Mouse (Mus musculus) cerebellum, adult 2 months (tissue): ENCODE data around the gene Kmt5a. TPM values are rescaled to one million over a fixed set of nuclear protein-coding genes. Genes with fewer than 3 reads are reported as not detected.

ENCODE experiments used
- DNase-seq, 2 experiments: peaks; one replicate each; pipeline ENCODE4 v3.0.0; 2021
- H3K27ac ChIP-seq: fragments of 200-500 bp; 2 replicates; pipeline ENCODE4 v1.5.1; 2012; ENCODE audit warnings: low read length, control low read depth, inconsistent platforms; ENCODE audit not compliant: insufficient read depth
- H3K27me3 ChIP-seq: fragments of 200-500 bp; 2 replicates; pipeline ENCODE4 v1.6.1; 2012; ENCODE audit warnings: inconsistent platforms, mild to moderate bottlenecking, low read length, moderate library complexity; ENCODE audit not compliant: control insufficient read depth, insufficient read depth
- H3K4me1 ChIP-seq: fragments of 200-500 bp; 2 replicates; pipeline ENCODE4 v1.6.1; 2011; ENCODE audit warnings: low read length; ENCODE audit not compliant: control insufficient read depth, insufficient read depth
- H3K4me3 ChIP-seq: fragments of 200-500 bp; replicated peaks from 2 replicates; pipeline ENCODE3; 2011; ENCODE audit warnings: mild to moderate bottlenecking, low read depth, low read length, control low read depth; ENCODE audit not compliant: insufficient read depth
- CTCF ChIP-seq: fragments of 200-500 bp; IDR thresholded peaks from 2 replicates; pipeline ENCODE4 v1.5.1; 2011; ENCODE audit warnings: low read depth, mild to moderate bottlenecking, control low read depth, low read length, moderate library complexity, borderline replicate concordance; ENCODE audit not compliant: insufficient read depth
- POLR2A ChIP-seq: fragments of 200-500 bp; IDR thresholded peaks from 2 replicates; pipeline ENCODE4 v1.6.1; 2011; ENCODE audit warnings: low read length, control low read depth, borderline replicate concordance; ENCODE audit not compliant: insufficient read depth
- WGBS: fragments of 180-500 bp; shearing (Covaris S2); methylation state at CpG from one replicate; pipeline ENCODE4 v1.1.7; 2018; 5-methylcytosine and 5-hydroxymethylcytosine counted together
- polyA plus RNA-seq: library from polyadenylated mRNA; depleted of rRNA; stranded (reverse); fragments of >200 nt; gene quantifications from 2 replicates; pipeline ENCODE4 v1.2.3, GENCODE M21; 2012; rRNA removed

Kmt5a gene
- polyA plus RNA-seq, 1 experiment: 61.6 TPM

GRCm38 (mm10) chr5:124501541-124501940 lies 61.8 kb downstream of the Kmt5a start:
- DNase-seq: no peak
- no peak overlapping the region for H3K4me3 ChIP-seq
- WGBS: 82% methylated on average over 10 of the region's 10 CpGs
- H3K27ac ChIP-seq: no peak overlapping the region
- H3K4me1 ChIP-seq: no peaks in the 10 kb centered on the region
- H3K27me3 ChIP-seq: no peaks in the 10 kb centered on the region
- TF ChIP-seq CTCF (no peak), POLR2A (no peak)

- TF ChIP-seq CTCF (no peak), POLR2A (no peak)
- Histone ChIP-seq H3K4me1 (no peaks in the 10 kb centered on the region), H3K27me3 (no peaks in the 10 kb centered on the region), H3K4me3 (no peak overlapping the region), H3K27ac (no peak overlapping the region)
- no peak for DNase-seq
- 71% methylated on average over 14 of the region's 14 CpGs for WGBS
Observed at GRCm38 (mm10) chr5:124503742-124504141, 64.0 kb downstream of the Kmt5a start.

GRCm38 (mm10) chr5:124505235-124505634 lies 65.5 kb downstream of the Kmt5a start:
- Histone ChIP-seq H3K4me3 (no peak overlapping the region), H3K27me3 (no peaks in the 10 kb centered on the region), H3K27ac (no peak overlapping the region), H3K4me1 (no peaks in the 10 kb centered on the region)
- WGBS: 94% methylated on average over 4 of the region's 4 CpGs
- no peak for DNase-seq
- no peak for TF ChIP-seq CTCF
- TF ChIP-seq POLR2A: no peak

DNA sequence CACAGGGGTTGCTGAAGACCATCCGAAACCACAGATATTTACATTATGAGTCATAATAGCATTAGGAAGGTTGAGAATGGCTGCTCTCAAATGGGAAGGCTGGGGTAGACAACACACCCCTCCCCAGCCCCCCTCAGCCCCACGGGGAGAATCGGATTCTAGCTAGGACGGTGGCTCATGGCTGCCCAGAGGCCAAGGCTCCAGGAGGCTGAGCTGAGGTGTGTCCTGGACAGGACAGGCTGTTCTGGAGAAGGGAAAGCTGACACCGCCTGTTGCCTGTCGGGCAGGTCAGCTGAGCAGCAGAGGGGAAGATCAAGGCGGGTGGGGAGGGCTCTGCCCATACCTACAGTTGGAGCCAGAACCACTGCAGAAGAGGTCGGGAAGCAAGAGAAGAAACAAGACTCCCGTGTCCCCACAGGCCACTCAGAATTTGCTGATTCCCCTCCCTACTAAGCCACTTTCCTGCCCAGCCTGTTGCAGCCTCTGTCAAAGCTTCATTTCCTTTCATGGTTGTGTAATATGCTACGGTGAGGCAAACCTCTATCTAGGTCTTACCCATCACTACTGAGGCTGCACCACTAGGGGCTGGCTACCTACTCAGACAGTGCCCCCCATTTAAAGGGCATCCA lies 67.1 kb downstream of the Kmt5a start:
- no peaks in the 10 kb centered on the region for H3K27me3 ChIP-seq
- H3K27ac ChIP-seq: no peak overlapping the region
- no peaks in the 10 kb centered on the region for H3K4me1 ChIP-seq
- no peak for DNase-seq
- TF ChIP-seq CTCF (no peak), POLR2A (no peak)
- H3K4me3 ChIP-seq: no peak overlapping the region
- WGBS: 85% methylated on average over 10 of the region's 10 CpGs

- TF ChIP-seq POLR2A (no peak), CTCF (no peak)
- 96% methylated on average over 6 of the region's 6 CpGs for WGBS
- DNase-seq: no peak
- no peak overlapping the region for H3K4me3 ChIP-seq
- no peaks in the 10 kb centered on the region for H3K4me1 ChIP-seq
- H3K27ac ChIP-seq: no peak overlapping the region
- H3K27me3 ChIP-seq: no peaks in the 10 kb centered on the region
Observed at GRCm38 (mm10) chr5:124509200-124509599, 69.5 kb downstream of the Kmt5a start.

DNA sequence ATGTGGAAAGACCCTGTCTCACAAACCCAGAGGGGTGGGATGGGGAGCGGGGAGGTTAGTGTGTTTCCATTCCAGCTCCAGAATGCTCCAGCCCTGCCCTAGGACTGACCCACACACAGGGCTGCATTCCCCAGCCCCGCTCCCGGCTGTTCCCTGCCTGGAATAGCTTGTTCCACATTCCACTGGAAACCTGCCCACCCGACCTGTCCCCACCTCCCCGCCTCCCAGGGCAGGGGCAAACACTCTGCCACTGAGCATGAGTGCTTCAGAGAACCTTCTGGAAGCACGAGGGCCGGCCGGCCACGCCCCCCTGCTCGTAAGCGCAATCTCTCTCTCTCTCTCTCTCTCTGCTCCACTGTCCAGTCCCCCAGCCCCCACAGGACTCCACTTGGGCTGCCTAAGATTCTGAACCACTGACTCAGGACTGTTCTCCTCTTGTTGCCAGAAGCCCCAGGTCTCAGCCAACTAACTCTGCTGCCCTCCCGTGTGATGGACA lies 70.1 kb downstream of the Kmt5a start:
- no peaks in the 10 kb centered on the region for H3K27me3 ChIP-seq
- 69% methylated on average over 12 of the region's 12 CpGs for WGBS
- no peak for DNase-seq
- H3K4me3 ChIP-seq: no peak overlapping the region
- H3K4me1 ChIP-seq: no peaks in the 10 kb centered on the region
- H3K27ac ChIP-seq: no peak overlapping the region
- TF ChIP-seq POLR2A: no peak
- TF ChIP-seq CTCF: no peak

- H3K27me3 ChIP-seq: no peaks in the 10 kb centered on the region
- no peak for TF ChIP-seq CTCF
- TF ChIP-seq POLR2A: no peak
- H3K4me3 ChIP-seq: no peak overlapping the region
- DNase-seq: no peak
- no peaks in the 10 kb centered on the region for H3K4me1 ChIP-seq
- H3K27ac ChIP-seq: no peak overlapping the region
- 87% methylated on average over 10 of the region's 10 CpGs for WGBS
Observed at GRCm38 (mm10) chr5:124510536-124511050, 70.9 kb downstream of the Kmt5a start.

Other genes starting within 250 kb of the Kmt5a start
- gene Pitpnm2, start 190.2 kb upstream of the Kmt5a start, polyA plus RNA-seq: 54.2 and 64.2 TPM in 2 replicates
- gene Mphosph9, start 112.0 kb upstream of the Kmt5a start, polyA plus RNA-seq: 27.2 and 32.6 TPM in 2 replicates
- gene 2810006K23Rik, start 111.8 kb upstream of the Kmt5a start, polyA plus RNA-seq: 10.5 and 12.0 TPM in 2 replicates
- gene Cdk2ap1, start 76.8 kb upstream of the Kmt5a start, polyA plus RNA-seq: 267 and 279 TPM in 2 replicates
- gene Sbno1, start 13.9 kb upstream of the Kmt5a start, polyA plus RNA-seq: 48.3 and 50.3 TPM in 2 replicates
- gene Rilpl2, start 38.4 kb downstream of the Kmt5a start, polyA plus RNA-seq: 18.1 and 18.4 TPM in 2 replicates
- gene Snrnp35, start 43.2 kb downstream of the Kmt5a start, polyA plus RNA-seq: 12.3 and 13.1 TPM in 2 replicates
- 20.2 and 22.7 TPM in 2 replicates for gene Rilpl1, start 91.5 kb downstream of the Kmt5a start, polyA plus RNA-seq
- 120 and 124 TPM in 2 replicates for gene Tmed2, start 100.8 kb downstream of the Kmt5a start, polyA plus RNA-seq
- 37.9 and 41.6 TPM in 2 replicates for gene Ddx55, start 112.9 kb downstream of the Kmt5a start, polyA plus RNA-seq
- 36.7 and 38.4 TPM in 2 replicates for gene Eif2b1, start 139.2 kb downstream of the Kmt5a start, polyA plus RNA-seq
- 46.0 and 46.1 TPM in 2 replicates for gene Gtf2h3, start 139.2 kb downstream of the Kmt5a start, polyA plus RNA-seq
- 46.0 and 46.9 TPM in 2 replicates for gene Atp6v0a2, start 188.6 kb downstream of the Kmt5a start, polyA plus RNA-seq